Mouse (Mus musculus): ENCODE measurements around the gene Hs3st3a1. TPM values are rescaled to one million over a fixed set of nuclear protein-coding genes. Genes with fewer than 3 reads are reported as not detected.

The Hs3st3a1 gene
- polyA plus RNA-seq, 1 experiment from 2014 or later: 1.5 TPM

DNA sequence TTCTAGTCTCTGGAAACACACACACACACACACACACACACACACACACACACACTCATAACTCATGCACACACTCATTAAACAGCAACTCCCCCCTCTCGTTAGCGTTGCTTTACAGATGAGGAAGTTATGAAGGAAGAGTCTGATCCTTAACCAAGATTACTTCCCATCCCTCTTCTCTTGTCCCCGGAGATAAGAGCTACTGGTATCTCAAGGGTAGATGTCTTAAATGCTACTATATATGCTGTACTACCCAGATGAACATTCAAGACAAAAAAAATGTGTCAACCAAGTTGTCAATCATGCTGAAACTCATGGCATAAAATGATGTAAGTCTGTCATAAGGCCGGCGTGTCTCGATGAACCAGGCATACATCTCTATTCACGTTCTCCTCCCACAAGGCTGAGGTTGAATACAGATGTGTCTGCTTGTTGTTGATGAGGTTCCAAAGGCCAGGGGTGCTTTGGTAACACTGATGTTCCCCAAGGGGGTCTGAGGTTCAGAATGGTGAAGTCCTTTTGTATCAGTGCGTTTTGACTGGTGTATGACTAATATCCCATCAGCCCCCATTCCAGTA lies 89.0 kb downstream of the Hs3st3a1 start:
- 88% methylated on average over 8 of the region's 8 CpGs for WGBS
- Histone ChIP-seq H3K4me2 (no peak overlapping the region), H3K4me3 (replicated peaks) (no peak overlapping the region), H3K4me1 (no peaks in the 10 kb centered on the region), H3K27me3 (replicated peaks) (0 out of 2 replicates have a peak, but pooled peaks cover 3% of the 10 kb centered on the region), H3K9me3 (no peaks in the 10 kb centered on the region), H3K27ac (no peak overlapping the region), H3K9ac (no peak overlapping the region), H3K36me3 (no peaks in the 10 kb centered on the region)
- no peak for ATAC-seq (ENCODE audit: insufficient read depth, low FRiP score, low read depth)

DNA sequence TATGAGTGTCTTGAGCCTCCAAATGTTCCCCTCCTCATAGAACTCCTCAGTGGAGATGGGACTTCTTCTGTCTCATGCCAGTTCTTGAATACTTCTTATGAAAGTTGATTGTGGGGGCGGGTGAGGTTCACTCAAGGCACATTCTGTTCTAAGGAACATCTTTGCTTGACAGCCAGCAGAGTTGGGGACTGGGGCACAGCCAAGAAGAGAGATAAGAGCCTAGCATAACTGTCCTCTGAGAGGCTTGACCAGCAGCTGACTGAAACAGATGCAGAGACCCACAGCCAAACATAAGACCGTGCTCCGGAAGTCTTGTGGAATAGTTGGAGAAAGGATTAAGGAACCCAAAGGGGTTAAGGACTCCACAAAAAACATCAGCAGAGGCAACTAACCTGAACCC lies 102.1 kb downstream of the Hs3st3a1 start:
- H3K4me3 ChIP-seq (replicated peaks): no peak overlapping the region
- no peaks in the 10 kb centered on the region for H3K9me3 ChIP-seq
- no peaks in the 10 kb centered on the region for H3K4me1 ChIP-seq
- no peaks in the 10 kb centered on the region for H3K27me3 ChIP-seq (replicated peaks)
- no peaks in the 10 kb centered on the region for H3K36me3 ChIP-seq
- H3K4me2 ChIP-seq: no peak overlapping the region
- H3K9ac ChIP-seq: no peak overlapping the region
- no peak overlapping the region for H3K27ac ChIP-seq
- WGBS: 93% methylated on average over 3 of the region's 3 CpGs
- ATAC-seq (ENCODE audit: insufficient read depth, low FRiP score, low read depth): no peak

- 0 out of 2 replicates have a peak, but pooled peaks have one; percentile 47 for ATAC-seq (ENCODE audit: insufficient read depth, low FRiP score, low read depth)
Measured at GRCm38 (mm10) chr11:64541866-64542265, 106.7 kb downstream of the Hs3st3a1 start.

GRCm38 (mm10) chr11:64542335-64542734 lies 107.2 kb downstream of the Hs3st3a1 start:
- 41% methylated on average over 6 of the region's 6 CpGs for WGBS
- H3K9me3 ChIP-seq: no peaks in the 10 kb centered on the region
- no peaks in the 10 kb centered on the region for H3K36me3 ChIP-seq
- no peaks in the 10 kb centered on the region for H3K4me1 ChIP-seq
- H3K4me3 ChIP-seq (replicated peaks): no peak overlapping the region
- no peak overlapping the region for H3K27ac ChIP-seq
- H3K9ac ChIP-seq: no peak overlapping the region
- H3K4me2 ChIP-seq: no peak overlapping the region
- peak; percentile 68; the same call in 1 of the 2 replicates for ATAC-seq (ENCODE audit: insufficient read depth, low FRiP score, low read depth)
- H3K27me3 ChIP-seq (replicated peaks): no peaks in the 10 kb centered on the region

More at GRCm38 (mm10) chr11:64541866-64542265, 106.7 kb downstream of the Hs3st3a1 start:
- no peaks in the 10 kb centered on the region for H3K4me1 ChIP-seq
- H3K27ac ChIP-seq: no peak overlapping the region
- H3K4me2 ChIP-seq: no peak overlapping the region
- no peaks in the 10 kb centered on the region for H3K36me3 ChIP-seq
- no peaks in the 10 kb centered on the region for H3K9me3 ChIP-seq
- no peaks in the 10 kb centered on the region for H3K27me3 ChIP-seq (replicated peaks)
- H3K9ac ChIP-seq: no peak overlapping the region
- 79% methylated on average over 9 of the region's 9 CpGs for WGBS
- H3K4me3 ChIP-seq (replicated peaks): no peak overlapping the region

GRCm38 (mm10) chr11:64543181-64543641 lies 108.1 kb downstream of the Hs3st3a1 start:
- no peaks in the 10 kb centered on the region for H3K9me3 ChIP-seq
- H3K27me3 ChIP-seq (replicated peaks): no peaks in the 10 kb centered on the region
- no peak overlapping the region for H3K4me2 ChIP-seq
- ATAC-seq (ENCODE audit: insufficient read depth, low FRiP score, low read depth): no peak
- no peak overlapping the region for H3K27ac ChIP-seq
- WGBS: 53% methylated on average over 9 of the region's 9 CpGs
- H3K9ac ChIP-seq: no peak overlapping the region
- no peak overlapping the region for H3K4me3 ChIP-seq (replicated peaks)
- no peaks in the 10 kb centered on the region for H3K4me1 ChIP-seq
- H3K36me3 ChIP-seq: no peaks in the 10 kb centered on the region

DNA sequence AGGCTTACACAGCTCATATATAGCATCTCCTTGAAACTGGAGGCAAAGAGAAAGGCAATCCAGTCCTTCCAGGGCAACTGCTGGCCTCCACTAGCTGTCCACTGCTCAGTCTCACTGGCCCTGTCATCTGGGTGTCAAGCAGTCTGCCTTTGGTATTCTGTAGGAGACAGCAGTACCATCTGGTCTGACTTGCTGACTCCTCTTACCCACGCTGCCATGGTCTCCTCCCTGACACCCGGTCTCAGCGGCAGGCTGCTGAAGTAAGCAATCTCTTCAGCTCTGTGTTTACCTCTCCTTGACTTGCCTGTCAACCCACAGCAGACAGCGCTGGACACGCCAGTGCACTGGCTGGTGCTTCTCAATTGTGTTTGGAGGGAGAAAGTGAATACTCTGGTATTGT lies 109.1 kb downstream of the Hs3st3a1 start:
- Histone ChIP-seq H3K4me1 (no peaks in the 10 kb centered on the region), H3K36me3 (no peaks in the 10 kb centered on the region), H3K4me3 (replicated peaks) (no peak overlapping the region), H3K27me3 (replicated peaks) (no peaks in the 10 kb centered on the region), H3K9me3 (no peaks in the 10 kb centered on the region), H3K9ac (no peak overlapping the region), H3K27ac (no peak overlapping the region), H3K4me2 (no peak overlapping the region)
- ATAC-seq (ENCODE audit: insufficient read depth, low FRiP score, low read depth): no peak; the same call in 1 of the 2 replicates
- 38% methylated on average over 5 of the region's 5 CpGs for WGBS

- no peak overlapping the region for H3K4me2 ChIP-seq
- no peaks in the 10 kb centered on the region for H3K9me3 ChIP-seq
- no peaks in the 10 kb centered on the region for H3K27me3 ChIP-seq (replicated peaks)
- H3K36me3 ChIP-seq: no peaks in the 10 kb centered on the region
- WGBS: 42% methylated on average over 7 of the region's 7 CpGs
- no peak overlapping the region for H3K27ac ChIP-seq
- H3K4me1 ChIP-seq: no peaks in the 10 kb centered on the region
- H3K9ac ChIP-seq: no peak overlapping the region
- ATAC-seq (ENCODE audit: insufficient read depth, low FRiP score, low read depth): no peak
- H3K4me3 ChIP-seq (replicated peaks): no peak overlapping the region
Measured at GRCm38 (mm10) chr11:64549380-64549779, 114.2 kb downstream of the Hs3st3a1 start.

DNA sequence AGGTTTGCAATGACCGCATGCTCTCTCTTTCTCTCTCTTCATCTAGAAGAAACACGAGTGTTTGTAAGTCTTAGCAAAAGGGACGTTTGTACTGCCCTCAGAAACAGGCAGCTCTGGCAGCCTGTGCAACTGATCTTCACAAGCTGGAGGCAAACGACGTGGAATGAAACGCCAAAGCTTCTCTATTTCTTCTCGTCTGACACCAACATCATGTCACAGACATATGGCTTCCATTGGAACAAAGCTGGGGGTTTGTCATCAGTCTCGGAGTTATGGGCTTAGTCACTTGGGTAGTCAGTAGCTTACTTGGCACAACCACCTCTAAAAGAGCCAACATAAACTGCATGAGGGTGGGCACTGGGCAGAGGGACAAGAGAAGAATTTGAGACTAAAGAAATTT lies 114.8 kb downstream of the Hs3st3a1 start:
- no peaks in the 10 kb centered on the region for H3K9me3 ChIP-seq
- no peak for ATAC-seq (ENCODE audit: insufficient read depth, low FRiP score, low read depth)
- no peaks in the 10 kb centered on the region for H3K27me3 ChIP-seq (replicated peaks)
- H3K9ac ChIP-seq: no peak overlapping the region
- WGBS: 58% methylated on average over 8 of the region's 8 CpGs
- H3K36me3 ChIP-seq: no peaks in the 10 kb centered on the region
- no peak overlapping the region for H3K4me3 ChIP-seq (replicated peaks)
- no peak overlapping the region for H3K27ac ChIP-seq
- H3K4me1 ChIP-seq: no peaks in the 10 kb centered on the region
- no peak overlapping the region for H3K4me2 ChIP-seq

DNA sequence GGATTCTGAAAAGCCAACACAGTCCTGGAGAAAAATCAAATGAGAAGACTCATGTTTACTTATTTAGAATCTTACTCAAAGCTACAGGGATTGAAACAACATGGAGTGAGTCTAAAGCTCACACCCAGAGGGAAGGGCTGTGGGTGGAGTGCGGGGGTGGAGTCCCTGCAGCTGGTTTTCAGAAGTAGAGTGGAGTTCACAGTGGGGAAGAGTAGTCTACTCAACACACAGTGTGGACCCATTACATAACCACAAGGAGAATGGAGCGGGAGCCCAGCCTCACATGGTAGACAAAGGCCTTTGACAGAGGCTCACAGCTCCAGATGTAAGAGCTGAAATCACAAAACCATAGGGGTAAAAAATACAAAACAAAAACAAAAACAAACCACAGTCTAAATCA lies 123.2 kb downstream of the Hs3st3a1 start:
- H3K36me3 ChIP-seq: no peaks in the 10 kb centered on the region
- no peaks in the 10 kb centered on the region for H3K27me3 ChIP-seq (replicated peaks)
- no peak overlapping the region for H3K27ac ChIP-seq
- 92% methylated on average over 2 of the region's 2 CpGs for WGBS
- H3K4me2 ChIP-seq: no peak overlapping the region
- H3K9ac ChIP-seq: no peak overlapping the region
- no peak for ATAC-seq (ENCODE audit: insufficient read depth, low FRiP score, low read depth)
- H3K4me1 ChIP-seq: no peaks in the 10 kb centered on the region
- no peaks in the 10 kb centered on the region for H3K9me3 ChIP-seq
- no peak overlapping the region for H3K4me3 ChIP-seq (replicated peaks)

DNA sequence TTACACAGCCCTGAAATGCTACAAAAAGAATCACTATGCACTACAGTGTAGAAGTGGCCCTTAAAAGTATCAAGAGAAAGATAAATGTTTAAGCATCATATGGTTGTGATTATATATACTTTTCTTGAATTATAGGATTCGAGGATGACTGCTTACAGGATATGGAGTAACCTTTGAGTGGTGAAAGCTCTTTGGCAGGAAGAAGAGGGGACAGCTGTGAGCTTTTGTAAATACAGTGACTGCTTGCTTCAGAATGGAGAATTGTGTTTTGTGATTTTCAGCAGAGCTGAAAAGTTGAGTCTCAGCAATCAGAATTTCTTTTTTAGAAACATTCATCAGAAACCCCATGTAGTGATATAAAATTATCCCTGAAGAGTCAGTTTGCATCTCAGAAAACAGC lies 124.3 kb downstream of the Hs3st3a1 start:
- Histone ChIP-seq H3K27ac (no peak overlapping the region), H3K4me2 (no peak overlapping the region), H3K9me3 (no peaks in the 10 kb centered on the region), H3K9ac (no peak overlapping the region), H3K27me3 (replicated peaks) (no peaks in the 10 kb centered on the region), H3K4me1 (no peaks in the 10 kb centered on the region), H3K4me3 (replicated peaks) (no peak overlapping the region), H3K36me3 (no peaks in the 10 kb centered on the region)
- no peak for ATAC-seq (ENCODE audit: insufficient read depth, low FRiP score, low read depth)
- WGBS: 57% methylated on average over 1 of the region's 1 CpGs

DNA sequence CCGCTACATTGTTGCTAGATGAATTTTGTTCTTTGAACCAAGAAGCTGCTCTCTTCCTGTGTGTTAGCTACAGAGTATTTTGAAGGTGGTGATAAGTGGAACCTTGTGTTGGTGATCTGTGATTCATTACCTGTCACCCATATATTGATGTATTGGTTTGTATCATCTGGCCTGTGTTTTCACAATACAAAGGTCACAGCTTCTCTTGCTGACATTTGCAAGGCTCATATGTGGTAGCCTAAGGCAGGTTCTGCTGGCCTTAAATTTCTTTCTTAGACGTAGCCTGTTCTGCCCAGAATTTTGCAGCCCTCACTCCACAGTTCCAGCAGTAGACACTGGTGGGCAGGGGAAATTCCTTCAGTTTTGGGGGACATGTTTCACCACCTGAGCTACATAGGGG lies 125.3 kb downstream of the Hs3st3a1 start:
- Histone ChIP-seq H3K4me1 (no peaks in the 10 kb centered on the region), H3K27ac (no peak overlapping the region), H3K4me3 (replicated peaks) (no peak overlapping the region), H3K9me3 (no peaks in the 10 kb centered on the region), H3K36me3 (no peaks in the 10 kb centered on the region), H3K4me2 (no peak overlapping the region), H3K9ac (no peak overlapping the region), H3K27me3 (replicated peaks) (no peaks in the 10 kb centered on the region)
- no peak for ATAC-seq (ENCODE audit: insufficient read depth, low FRiP score, low read depth)
- 68% methylated on average over 2 of the region's 2 CpGs for WGBS

DNA sequence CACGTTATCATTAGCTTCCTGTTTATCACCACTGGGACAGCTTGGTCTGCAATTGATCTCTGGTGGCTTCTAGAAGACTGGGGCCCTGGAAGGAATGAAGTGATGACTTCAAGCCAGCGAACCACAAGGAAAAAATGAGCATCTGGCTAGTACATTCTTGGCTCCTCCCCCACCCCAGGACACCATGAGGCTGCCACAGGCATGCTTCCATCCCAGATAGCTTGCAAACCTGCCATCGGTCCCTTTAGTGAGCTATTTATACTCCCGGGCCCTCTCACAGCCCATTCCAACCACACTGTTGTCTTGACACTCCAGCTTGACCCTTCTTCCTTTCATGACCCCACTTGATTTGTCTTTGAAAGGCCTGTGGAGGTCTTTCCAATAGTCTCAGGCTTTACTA lies 127.6 kb downstream of the Hs3st3a1 start:
- WGBS: 48% methylated on average over 4 of the region's 4 CpGs

More for the DNA sequence above, 127.6 kb downstream of the Hs3st3a1 start:
- Histone ChIP-seq H3K36me3 (no peaks in the 10 kb centered on the region), H3K27ac (no peak overlapping the region), H3K27me3 (replicated peaks) (no peaks in the 10 kb centered on the region), H3K4me1 (no peaks in the 10 kb centered on the region), H3K4me3 (replicated peaks) (no peak overlapping the region), H3K9me3 (no peaks in the 10 kb centered on the region), H3K9ac (no peak overlapping the region), H3K4me2 (no peak overlapping the region)
- no peak for ATAC-seq (ENCODE audit: insufficient read depth, low FRiP score, low read depth)
